Mouse (Mus musculus): ENCODE results near the gene Aoah. TPM values are rescaled to one million over a fixed set of nuclear protein-coding genes. Genes with fewer than 3 reads are reported as not detected.

The Aoah gene
- total RNA-seq, 2 experiments from 2014 or later: 1.1 TPM

GRCm38 (mm10) chr13:21074847-21075246, 280.9 kb downstream of the Aoah start, which contains the start of gene Olfr1370:
Gene Olfr1370, minus strand, starts transcription at chr13:21074947.
- no peak for DNase-seq

- no peak for DNase-seq
Measured at GRCm38 (mm10) chr13:21082686-21083085, 288.8 kb downstream of the Aoah start.

All from gastrocnemius, postnatal 10 days (tissue).